Mouse (Mus musculus) heart, postnatal 10 days (tissue): ENCODE data around the gene Agbl4. TPM values are rescaled to one million over a fixed set of nuclear protein-coding genes. Genes with fewer than 3 reads are reported as not detected.

Experiments used
- DNase-seq, 2 experiments: peaks; one replicate each; pipeline ENCODE4 v3.0.0; 2021
- intact Hi-C: fragments of 180-260 bp; cut with DNase I; formaldehyde crosslinking; loops from one replicate; pipeline ENCODE4 v1.15.1; 2025
- total RNA-seq, 2 experiments: library from RNA; stranded (reverse); gene quantifications; 2 replicates each; pipeline ENCODE4 v1.2.3; 2021

The Agbl4 gene
- total RNA-seq, 2 experiments from 2014 or later = 0.32 to 0.67 TPM

- intact Hi-C loops = no loop called here
Measured at GRCm38 (mm10) chr4:111530537-111530936, 1133.1 kb downstream of the Agbl4 start.

GRCm38 (mm10) chr4:111544684-111545083 is 1147.2 kb downstream of the Agbl4 start:
- intact Hi-C loops = no loop called here
- DNase-seq = no peak

More at GRCm38 (mm10) chr4:111530537-111530936, 1133.1 kb downstream of the Agbl4 start:
- no peak for DNase-seq

- intact Hi-C loops = no loop called here
- no peak for DNase-seq
Measured at GRCm38 (mm10) chr4:111546009-111546408, 1148.5 kb downstream of the Agbl4 start.

- intact Hi-C loops = no loop called here
- no peak for DNase-seq
Measured at GRCm38 (mm10) chr4:111555426-111555825, 1158.0 kb downstream of the Agbl4 start.

- intact Hi-C loops = no loop called here
- DNase-seq = no peak
Measured at GRCm38 (mm10) chr4:111577087-111577773, 1179.8 kb downstream of the Agbl4 start.

- intact Hi-C loops = no loop called here
Measured at GRCm38 (mm10) chr4:111579115-111579862, 1181.8 kb downstream of the Agbl4 start.

GRCm38 (mm10) chr4:111579863-111580224 is 1182.4 kb downstream of the Agbl4 start:
- intact Hi-C loops = no loop called here
- no peak for DNase-seq

More at GRCm38 (mm10) chr4:111579115-111579862, 1181.8 kb downstream of the Agbl4 start:
- DNase-seq = no peak

- DNase-seq = no peak
- intact Hi-C loops = no loop called here
Measured at GRCm38 (mm10) chr4:111580239-111580638, 1182.8 kb downstream of the Agbl4 start.

- no peak for DNase-seq
Measured at GRCm38 (mm10) chr4:111583562-111584237, 1186.2 kb downstream of the Agbl4 start.

GRCm38 (mm10) chr4:111584286-111584685 is 1186.8 kb downstream of the Agbl4 start:
- intact Hi-C loops = no loop called here
- DNase-seq = no peak

More at GRCm38 (mm10) chr4:111583562-111584237, 1186.2 kb downstream of the Agbl4 start:
- intact Hi-C loops = no loop called here

GRCm38 (mm10) chr4:111588211-111588610 is 1190.8 kb downstream of the Agbl4 start:
- intact Hi-C loops = no loop called here
- no peak for DNase-seq

- intact Hi-C loops = no loop called here
- DNase-seq = no peak
Measured at GRCm38 (mm10) chr4:111589467-111590170, 1192.2 kb downstream of the Agbl4 start.

- DNase-seq = peak in 1 of 2 experiments; percentile 7
- intact Hi-C loops = no loop called here
Measured at GRCm38 (mm10) chr4:111594655-111595295, 1197.3 kb downstream of the Agbl4 start.

GRCm38 (mm10) chr4:111597249-111597661 is 1199.8 kb downstream of the Agbl4 start:
- intact Hi-C loops = no loop called here
- peak; percentile 52 to 65 for DNase-seq

GRCm38 (mm10) chr4:111597986-111598385 is 1200.5 kb downstream of the Agbl4 start:
- DNase-seq = peak in 1 of 2 experiments; percentile 12
- intact Hi-C loops = no loop called here

- no peak for DNase-seq
- intact Hi-C loops = no loop called here
Measured at GRCm38 (mm10) chr4:111603194-111603593, 1205.7 kb downstream of the Agbl4 start.

GRCm38 (mm10) chr4:111607826-111608500 is 1210.5 kb downstream of the Agbl4 start:
- intact Hi-C loops = no loop called here
- DNase-seq = no peak

- no peak for DNase-seq
- intact Hi-C loops = no loop called here
Measured at GRCm38 (mm10) chr4:111621865-111622264, 1224.4 kb downstream of the Agbl4 start.

GRCm38 (mm10) chr4:111624914-111625313 is 1227.5 kb downstream of the Agbl4 start:
- intact Hi-C loops = loop anchor here (5.0 kb wide), 2 partner anchors 203 to 1573 kb away; no protein-coding TSS in a partner anchor
- peak; percentile 54 to 66 for DNase-seq
